Mouse (Mus musculus) C2C12 (cell line): ENCODE results near the gene Gadl1.

Source experiments
- CTCF ChIP-seq: IDR thresholded peaks from one replicate; pipeline ENCODE4 v1.5.1; 2011; ENCODE audit not compliant: control insufficient read depth, insufficient read depth, insufficient read length
- MAX ChIP-seq: IDR thresholded peaks from one replicate; pipeline ENCODE4 v1.6.1; 2011; ENCODE audit warnings: mild to moderate bottlenecking, control low read depth
- USF1 ChIP-seq: IDR thresholded peaks from one replicate; pipeline ENCODE4 v1.6.1; 2011; ENCODE audit warnings: low read depth, mild to moderate bottlenecking, control low read depth, moderate library complexity

DNA sequence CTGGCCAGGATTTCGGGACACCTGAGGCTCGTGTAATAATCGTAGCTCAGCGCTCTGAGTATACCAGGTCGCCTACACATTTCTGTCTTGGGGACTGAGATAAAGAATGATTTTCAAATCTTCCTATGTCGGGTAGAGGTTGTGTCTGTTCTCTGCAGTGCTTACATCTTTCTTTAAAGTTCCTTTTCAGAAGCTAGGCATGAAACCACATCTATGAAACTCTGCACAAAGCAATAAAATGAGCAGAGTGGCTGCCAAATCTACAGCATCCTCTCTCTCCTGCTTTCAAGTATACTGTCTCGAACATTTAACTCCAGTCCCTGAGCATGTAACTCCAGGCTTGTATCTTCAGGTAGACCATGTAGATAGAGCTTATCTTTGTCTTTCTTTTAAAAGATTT is 109.3 kb downstream of the Gadl1 start:
- TF ChIP-seq CTCF (no peak), USF1 (no peak), MAX (no peak)
